Mouse (Mus musculus) midbrain, embryonic 10.5 days (tissue): ENCODE measurements around the gene Olfr826. TPM values are rescaled to one million over a fixed set of nuclear protein-coding genes. Genes with fewer than 3 reads are reported as not detected.

Source experiments
- polyA plus RNA-seq: library from polyadenylated mRNA; unstranded; fragments of >200 nt; fragmentation: Nextera tagmentation; extraction: Ambion mirVana; gene quantifications from 2 replicates; pipeline ENCODE4 v1.2.1, GENCODE M21; 2016

Gene Olfr826
- polyA plus RNA-seq, 1 experiment from 2014 or later: not detected

Other genes with a start within 250 kb of the Olfr826 start
- not detected in 2 replicates for gene Olfr818, start 235.1 kb downstream of the Olfr826 start, polyA plus RNA-seq
- not detected in 2 replicates for gene Olfr819, start 216.9 kb downstream of the Olfr826 start, polyA plus RNA-seq
- not detected in 2 replicates for gene Olfr247, start 208.0 kb downstream of the Olfr826 start, polyA plus RNA-seq
- gene Gm10310, start 199.1 kb downstream of the Olfr826 start, polyA plus RNA-seq: not detected in 2 replicates
- gene Olfr820, start 171.6 kb downstream of the Olfr826 start, polyA plus RNA-seq: not detected in 2 replicates
- not detected in 2 replicates for gene Olfr821, start 153.8 kb downstream of the Olfr826 start, polyA plus RNA-seq
- gene Olfr822, start 113.0 kb downstream of the Olfr826 start, polyA plus RNA-seq: not detected in 2 replicates
- not detected in 2 replicates for gene Olfr823, start 68.8 kb downstream of the Olfr826 start, polyA plus RNA-seq
- gene Olfr824, start 54.2 kb downstream of the Olfr826 start, polyA plus RNA-seq: not detected in 2 replicates
- not detected in 2 replicates for gene Olfr825, start 17.4 kb downstream of the Olfr826 start, polyA plus RNA-seq
- gene Olfr827, start 30.2 kb upstream of the Olfr826 start, polyA plus RNA-seq: not detected in 2 replicates
- 13.4 and 16.0 TPM in 2 replicates for gene Neurod4, start 96.1 kb upstream of the Olfr826 start, polyA plus RNA-seq
- not detected in 2 replicates for gene Tespa1, start 138.7 kb upstream of the Olfr826 start, polyA plus RNA-seq
- gene Vmn2r84, start 210.1 kb upstream of the Olfr826 start, polyA plus RNA-seq: not detected in 2 replicates
- not detected in 2 replicates for gene Vmn2r85, start 245.5 kb upstream of the Olfr826 start, polyA plus RNA-seq